Mouse (Mus musculus) bone marrow macrophage, adult 2 months (primary cell): ENCODE data around the gene Tmeff2. TPM values are rescaled to one million over a fixed set of nuclear protein-coding genes. Genes with fewer than 3 reads are reported as not detected.

ENCODE experiments used
- H3K27ac ChIP-seq: 2 replicates; pipeline ENCODE4 v1.5.1; 2012; ENCODE audit warnings: low read depth, low read length; ENCODE audit not compliant: insufficient read depth
- H3K4me1 ChIP-seq: 2 replicates; pipeline ENCODE4 v1.6.1; 2012; ENCODE audit warnings: low read length; ENCODE audit not compliant: control insufficient read depth, insufficient read depth
- H3K4me3 ChIP-seq: 2 replicates; pipeline ENCODE4 v1.5.1; 2012; ENCODE audit warnings: mild to moderate bottlenecking, low read length, moderate library complexity; ENCODE audit not compliant: insufficient read depth
- CTCF ChIP-seq: IDR thresholded peaks from 2 replicates; pipeline ENCODE4 v1.5.1; 2012; ENCODE audit warnings: low read depth, mild to moderate bottlenecking, low read length, moderate library complexity
- POLR2A ChIP-seq: IDR thresholded peaks from 2 replicates; pipeline ENCODE4 v1.6.1; 2012; ENCODE audit warnings: mild to moderate bottlenecking, low read depth, low read length, borderline replicate concordance
- polyA plus RNA-seq: library from polyadenylated mRNA; stranded (reverse); fragments of >200 nt; gene quantifications from 2 replicates; pipeline ENCODE4 v1.2.4, GENCODE M21; 2012; ENCODE audit not compliant: missing spikeins, insufficient read depth, insufficient read length

Tmeff2 gene
- polyA plus RNA-seq, 1 experiment: not detected

GRCm38 (mm10) chr1:50979358-50980081, 79.1 kb downstream of the Tmeff2 start:
- Histone ChIP-seq H3K4me3 (no peak overlapping the region), H3K27ac (no peak overlapping the region), H3K4me1 (no peaks in the 10 kb centered on the region)
- TF ChIP-seq CTCF (no peak), POLR2A (no peak)

GRCm38 (mm10) chr1:50980591-50980990, 80.1 kb downstream of the Tmeff2 start:
- H3K4me3 ChIP-seq: no peak overlapping the region
- no peak for TF ChIP-seq POLR2A
- no peak for TF ChIP-seq CTCF
- H3K27ac ChIP-seq: no peak overlapping the region
- H3K4me1 ChIP-seq: no peaks in the 10 kb centered on the region

- Histone ChIP-seq H3K27ac (no peak overlapping the region), H3K4me3 (no peak overlapping the region), H3K4me1 (no peaks in the 10 kb centered on the region)
- no peak for TF ChIP-seq POLR2A
- TF ChIP-seq CTCF: no peak
Observed at GRCm38 (mm10) chr1:50981151-50981828, 80.8 kb downstream of the Tmeff2 start.

- Histone ChIP-seq H3K4me1 (no peaks in the 10 kb centered on the region), H3K4me3 (no peak overlapping the region), H3K27ac (no peak overlapping the region)
- no peak for TF ChIP-seq POLR2A
- no peak for TF ChIP-seq CTCF
Observed at GRCm38 (mm10) chr1:50990661-50991060, 90.2 kb downstream of the Tmeff2 start.

- TF ChIP-seq CTCF (no peak), POLR2A (no peak)
- no peak overlapping the region for H3K4me3 ChIP-seq
- no peaks in the 10 kb centered on the region for H3K4me1 ChIP-seq
- no peak overlapping the region for H3K27ac ChIP-seq
Observed at GRCm38 (mm10) chr1:50994505-50994904, 94.1 kb downstream of the Tmeff2 start.

DNA sequence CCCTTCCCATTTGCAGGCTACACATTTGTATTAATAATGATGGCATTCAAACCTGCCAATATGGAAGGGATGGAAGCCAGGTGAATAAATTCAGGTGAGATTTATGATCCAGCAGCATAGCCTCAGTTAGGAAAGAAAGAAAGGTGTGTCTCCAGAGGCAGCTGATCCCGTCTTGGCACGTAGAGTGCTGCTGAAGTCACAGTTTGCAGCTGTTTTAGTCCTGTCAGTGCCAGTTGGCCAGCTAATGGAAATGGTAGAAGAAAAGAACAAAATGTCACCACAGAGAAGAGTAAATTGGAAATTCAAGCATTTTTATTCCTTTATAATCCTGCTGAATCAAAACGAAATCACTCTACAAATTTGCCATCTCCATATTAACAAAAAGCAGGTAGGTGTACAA, 99.3 kb downstream of the Tmeff2 start:
- TF ChIP-seq POLR2A (no peak), CTCF (no peak)
- Histone ChIP-seq H3K4me1 (no peaks in the 10 kb centered on the region), H3K4me3 (no peak overlapping the region), H3K27ac (no peak overlapping the region)

- no peak overlapping the region for H3K4me3 ChIP-seq
- TF ChIP-seq CTCF: no peak
- H3K27ac ChIP-seq: no peak overlapping the region
- H3K4me1 ChIP-seq: no peaks in the 10 kb centered on the region
Observed at GRCm38 (mm10) chr1:51008344-51008743, 107.9 kb downstream of the Tmeff2 start.

DNA sequence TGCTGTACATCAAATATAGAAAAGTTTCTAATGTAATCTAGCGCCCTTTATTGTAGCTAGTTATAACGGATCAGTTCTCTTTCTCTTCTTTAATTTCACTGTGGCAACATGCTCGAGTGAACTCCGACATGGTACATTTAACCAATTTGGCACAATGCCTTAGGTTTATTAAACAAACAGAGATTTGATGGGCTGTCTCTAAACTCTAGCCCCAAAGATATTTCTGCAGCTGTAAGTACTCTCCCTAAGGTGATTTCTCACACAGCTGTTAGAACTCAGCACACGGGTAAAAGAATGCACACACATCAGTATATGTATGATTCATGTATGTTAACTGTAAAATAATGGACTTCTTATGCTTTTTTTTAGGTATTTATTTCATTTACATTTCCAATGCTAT, 139.8 kb downstream of the Tmeff2 start:
- H3K4me1 ChIP-seq: no peaks in the 10 kb centered on the region
- TF ChIP-seq CTCF (no peak), POLR2A (no peak)
- H3K27ac ChIP-seq: no peak overlapping the region
- no peak overlapping the region for H3K4me3 ChIP-seq

DNA sequence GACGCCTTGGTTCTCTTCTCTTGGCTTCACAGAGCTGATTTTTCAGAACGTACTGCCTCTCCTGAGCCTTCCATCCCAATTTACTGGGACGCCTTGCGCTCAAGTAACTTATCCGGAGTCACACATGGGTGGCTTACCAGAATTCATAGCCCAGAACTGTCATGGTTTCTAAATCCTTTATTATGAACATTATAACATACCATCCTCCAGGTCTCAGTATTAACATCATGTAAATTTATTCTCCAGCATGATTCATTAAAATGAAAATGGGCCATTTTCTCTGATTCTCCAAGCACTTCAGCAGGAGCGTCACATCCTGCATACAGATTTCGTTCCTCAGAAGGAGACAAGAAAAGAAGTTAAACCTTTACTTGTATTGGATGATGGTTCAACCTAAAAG, 144.4 kb downstream of the Tmeff2 start:
- no peaks in the 10 kb centered on the region for H3K4me1 ChIP-seq
- TF ChIP-seq CTCF (no peak), POLR2A (no peak)
- no peak overlapping the region for H3K4me3 ChIP-seq
- H3K27ac ChIP-seq: no peak overlapping the region

DNA sequence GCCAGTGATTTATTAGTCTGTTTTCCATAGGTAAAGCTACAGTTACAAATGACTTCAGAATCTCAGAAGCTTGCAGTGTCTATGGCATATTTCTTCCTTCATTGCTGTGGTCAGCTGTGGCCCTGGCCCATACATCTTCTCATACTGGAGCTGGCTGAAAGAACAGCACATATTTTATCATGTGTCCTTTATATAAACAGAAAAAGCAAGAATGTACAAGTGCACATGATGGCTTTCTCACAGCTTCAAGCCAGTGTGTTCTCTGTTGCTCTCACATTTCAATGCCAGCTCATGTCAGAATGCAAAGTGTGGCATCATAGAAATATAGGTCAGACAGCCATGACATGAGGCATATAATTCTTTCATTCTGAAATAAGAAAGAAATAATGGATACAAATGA, 164.1 kb downstream of the Tmeff2 start:
- TF ChIP-seq POLR2A (no peak), CTCF (no peak)
- H3K4me1 ChIP-seq: no peaks in the 10 kb centered on the region
- no peak overlapping the region for H3K4me3 ChIP-seq
- no peak overlapping the region for H3K27ac ChIP-seq
